Mouse (Mus musculus) neutrophil, adult 5-6 weeks (primary cell): Measurements from ENCODE around the gene Olfr603. TPM values are rescaled to one million over a fixed set of nuclear protein-coding genes. Genes with fewer than 3 reads are reported as not detected.
"Not testable (repeated sequence)": the region's sequence is repeated elsewhere in the genome, so short reads cannot be mapped to it uniquely, and the experiment has no call there.

Experiments used
- ATAC-seq: fragments of 151-379, 151-347 bp; 2 replicates; pipeline ENCODE4 v1.8.0; 2017; ENCODE audit warnings: mild to moderate bottlenecking, moderate TSS enrichment; ENCODE audit not compliant: insufficient number of reproducible peaks, poor library complexity, low FRiP score, severe bottlenecking; ENCODE audit errors: extremely low read depth
- total RNA-seq: library from RNA; stranded (forward); fragments of 200-1000 nt; gene quantifications from 2 replicates; pipeline ENCODE4 v1.2.3, GENCODE M21; 2017

Olfr603 gene
- total RNA-seq = not detected in 2 replicates

DNA sequence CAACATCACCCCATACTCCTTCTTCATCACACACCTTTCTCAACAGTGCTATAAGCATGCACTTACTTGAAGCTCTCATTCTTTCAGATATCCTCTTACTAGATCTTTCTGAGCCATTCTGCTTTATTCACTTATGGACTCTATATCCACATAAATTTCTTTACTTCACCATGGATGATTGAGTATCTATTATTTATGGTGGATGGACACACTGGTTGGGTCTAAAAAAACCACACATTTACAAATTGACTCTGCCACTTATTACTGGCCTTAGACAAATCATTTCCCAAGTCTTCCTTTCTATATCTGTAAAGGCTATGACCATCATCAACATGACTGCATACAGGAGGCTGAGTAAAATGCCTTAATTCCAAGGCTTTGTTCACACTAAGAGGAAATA is at the start of gene Olfr603:
Olfr603 (minus strand) TSS at position 101 of the 400 bp plus-strand sequence.
- ATAC-seq = no peak

DNA sequence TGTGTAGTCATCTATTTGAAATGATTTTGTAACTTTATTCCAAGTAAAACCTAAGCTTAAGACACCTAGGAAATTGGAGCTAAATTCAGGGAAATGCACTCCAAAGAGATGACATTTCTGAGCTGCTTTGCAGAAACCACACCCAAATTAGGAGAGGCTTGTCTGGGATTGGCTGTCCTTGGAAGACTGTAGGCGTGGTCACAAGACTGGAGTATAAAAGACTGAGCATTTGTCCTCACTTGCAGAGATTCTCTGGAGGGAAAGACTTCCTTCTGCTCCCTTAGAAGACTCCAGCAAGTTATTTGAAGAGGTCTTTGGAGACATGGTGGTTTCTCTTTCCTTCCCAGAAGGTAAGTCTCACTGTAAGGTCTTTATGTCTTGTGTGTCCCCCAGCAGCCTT is 28.8 kb upstream of the Olfr603 start, which contains the start of gene Usp17lc:
Usp17lc (plus strand) TSS at position 301 of the 400 bp plus-strand sequence.
- ATAC-seq = not testable (repeated sequence)

DNA sequence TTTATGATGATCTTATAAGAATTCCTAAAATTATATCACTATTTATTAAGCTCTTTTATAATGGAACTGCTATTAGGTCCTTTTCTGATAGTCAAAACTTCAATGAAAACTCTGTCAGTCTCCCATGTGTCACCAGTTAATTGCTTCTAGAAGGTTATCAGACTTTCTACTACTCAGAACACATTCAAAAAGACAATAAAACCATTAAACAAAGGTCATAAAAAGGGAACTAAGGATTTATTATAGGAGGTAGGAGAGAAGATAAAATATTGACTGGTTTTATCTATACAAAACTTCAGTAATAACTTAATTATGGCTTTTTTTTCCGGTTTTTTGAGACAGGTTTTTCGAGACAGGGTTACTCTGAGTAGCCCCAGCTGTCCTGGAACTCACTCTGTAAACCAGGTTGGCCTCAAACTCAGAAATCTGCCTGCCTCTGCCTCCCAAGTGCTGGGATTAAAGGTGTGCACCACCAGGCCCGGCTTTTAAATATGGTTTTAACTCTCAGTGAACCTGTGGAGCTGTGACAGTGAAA is 20.6 kb upstream of the Olfr603 start:
- ATAC-seq = not testable (repeated sequence)

DNA sequence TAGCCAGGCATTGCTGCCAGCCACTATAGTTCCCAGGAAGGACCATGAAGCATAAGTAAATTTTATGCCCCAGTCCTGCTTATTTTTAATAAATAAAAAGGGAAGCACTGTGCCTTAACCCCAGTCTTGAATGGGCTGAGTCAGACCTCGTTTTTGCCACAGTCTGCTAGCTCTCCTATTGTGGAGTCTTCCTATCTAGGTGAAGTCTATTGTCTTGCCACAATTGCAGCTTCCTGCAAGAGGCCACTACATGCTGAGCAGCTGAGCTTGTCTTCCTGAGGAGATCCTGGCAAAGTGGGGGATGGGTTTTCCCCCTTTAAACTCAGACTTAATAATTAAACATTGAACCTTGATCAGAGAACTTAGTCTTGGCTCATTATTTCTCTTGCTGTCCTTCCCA is 13.0 kb upstream of the Olfr603 start:
- ATAC-seq = no peak

DNA sequence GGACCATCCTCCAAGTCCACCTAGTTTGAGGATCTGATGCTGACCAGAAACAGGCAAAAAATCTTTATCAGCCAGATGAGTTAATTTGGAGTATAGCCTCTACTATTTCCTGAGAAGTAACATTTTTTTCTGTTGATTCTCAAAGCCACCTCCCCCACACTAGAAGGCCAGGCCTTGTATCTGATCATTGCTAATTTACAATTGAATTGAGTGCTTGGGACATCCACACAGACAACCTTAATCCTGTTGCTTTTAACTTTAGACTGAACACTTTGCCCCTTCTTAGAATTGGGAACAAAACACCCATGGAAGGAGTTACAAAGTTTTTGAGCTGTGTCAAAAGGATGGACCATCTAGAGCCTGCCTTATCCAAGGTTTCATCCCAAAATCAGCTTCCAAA is 11.8 kb upstream of the Olfr603 start:
- ATAC-seq = no peak

DNA sequence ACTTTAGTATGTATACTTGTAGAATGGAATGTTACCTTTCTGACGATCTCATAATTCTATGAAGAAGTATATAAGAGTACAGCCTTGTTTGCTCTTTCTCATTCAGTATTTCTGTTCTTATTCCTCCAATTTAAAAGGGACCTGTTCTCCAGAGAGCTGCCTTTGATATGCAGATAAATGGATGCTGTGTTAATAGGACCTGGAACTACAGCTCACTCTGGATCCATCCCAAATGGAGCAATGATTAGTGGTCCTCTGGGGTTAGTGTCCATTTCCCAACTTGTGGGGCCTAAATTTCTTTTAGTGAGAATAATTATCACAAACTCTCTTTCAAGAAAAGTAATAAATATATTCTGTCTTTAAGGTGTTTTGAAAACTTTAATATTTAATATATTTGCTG is 23.4 kb downstream of the Olfr603 start, which contains the start of gene Olfr601:
Olfr601 (minus strand) TSS at position 101 of the 400 bp plus-strand sequence.
- no peak for ATAC-seq

DNA sequence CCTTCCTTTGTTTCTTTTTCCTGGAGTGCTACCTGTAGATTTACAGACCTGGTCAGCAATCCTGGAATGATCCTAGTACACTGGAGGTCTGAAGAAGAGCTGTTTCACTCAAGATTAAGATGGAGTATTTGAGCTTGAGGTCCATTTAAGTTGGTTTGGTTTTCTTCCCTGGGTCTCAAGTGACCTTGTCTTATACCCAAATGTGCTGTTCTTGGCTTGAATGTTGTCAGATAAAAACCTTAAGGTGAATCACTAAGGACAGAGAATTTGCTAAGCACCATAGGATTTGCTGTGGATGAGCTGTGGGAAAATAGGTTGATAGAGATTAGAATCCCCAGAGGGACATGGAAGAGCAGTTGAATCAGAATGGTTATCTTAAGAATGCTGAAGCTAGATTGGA is 36.4 kb downstream of the Olfr603 start, which contains the start of gene Olfr600:
Olfr600 (minus strand) TSS at position 101 of the 400 bp plus-strand sequence.
- ATAC-seq = no peak

DNA sequence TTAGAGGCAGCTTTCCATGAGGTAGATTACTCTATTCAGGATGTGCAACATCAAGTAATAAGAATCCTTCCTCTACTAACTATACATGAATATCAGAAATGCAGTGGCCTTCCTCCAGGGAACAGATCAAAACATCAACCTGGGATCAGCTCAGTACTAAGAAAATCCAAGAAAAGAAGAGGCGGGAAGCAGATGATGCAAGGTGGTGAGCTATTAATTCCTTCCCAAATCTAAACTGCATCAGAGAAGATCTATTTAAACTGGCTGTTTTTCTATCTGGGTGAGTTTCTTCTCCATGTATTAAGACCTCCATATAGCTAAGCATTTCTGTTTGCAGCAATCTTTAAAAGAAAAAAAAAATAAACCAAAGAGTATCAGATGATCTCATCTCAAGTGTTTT is 50.4 kb downstream of the Olfr603 start, which contains the start of gene Olfr599:
Olfr599 (plus strand) TSS at position 301 of the 400 bp plus-strand sequence.
- ATAC-seq = no peak

Other genes starting within 250 kb of the Olfr603 start
- gene Olfr588-ps1, start 245.3 kb downstream of the Olfr603 start, total RNA-seq = not detected in 2 replicates
- not detected in 2 replicates for gene Olfr589, start 229.8 kb downstream of the Olfr603 start, total RNA-seq
- not detected in 2 replicates for gene Olfr591, start 207.8 kb downstream of the Olfr603 start, total RNA-seq
- not detected in 2 replicates for gene Olfr592, start 201.4 kb downstream of the Olfr603 start, total RNA-seq
- not detected in 2 replicates for gene Olfr593, start 174.3 kb downstream of the Olfr603 start, total RNA-seq
- not detected in 2 replicates for gene Olfr594, start 169.2 kb downstream of the Olfr603 start, total RNA-seq
- gene Usp17ld, start 133.7 kb downstream of the Olfr603 start, total RNA-seq = not detected in 2 replicates
- not detected in 2 replicates for gene Olfr596, start 80.5 kb downstream of the Olfr603 start, total RNA-seq
- not detected in 2 replicates for gene Olfr597, start 69.9 kb downstream of the Olfr603 start, total RNA-seq
- gene Olfr598, start 62.6 kb downstream of the Olfr603 start, total RNA-seq = not detected in 2 replicates
- gene Olfr599, start 50.3 kb downstream of the Olfr603 start, total RNA-seq = not detected in 2 replicates
- 0.23 TPM in 1 of 2 replicates, not detected in the other for gene Olfr600, start 36.5 kb downstream of the Olfr603 start, total RNA-seq
- not detected in 2 replicates for gene Olfr601, start 23.5 kb downstream of the Olfr603 start, total RNA-seq
- gene Usp17lc, start 28.9 kb upstream of the Olfr603 start, total RNA-seq = not detected in 2 replicates
- not detected in 2 replicates for gene Olfr605, start 59.3 kb upstream of the Olfr603 start, total RNA-seq
- not detected in 2 replicates for gene Olfr606, start 62.9 kb upstream of the Olfr603 start, total RNA-seq
- not detected in 2 replicates for gene Olfr607, start 78.0 kb upstream of the Olfr603 start, total RNA-seq
- not detected in 2 replicates for gene Olfr608, start 83.7 kb upstream of the Olfr603 start, total RNA-seq
- gene Olfr609, start 111.9 kb upstream of the Olfr603 start, total RNA-seq = 0.12 TPM in 1 of 2 replicates, not detected in the other
- not detected in 2 replicates for gene Olfr610, start 125.9 kb upstream of the Olfr603 start, total RNA-seq
- gene Olfr611, start 134.7 kb upstream of the Olfr603 start, total RNA-seq = not detected in 2 replicates
- not detected in 2 replicates for gene Olfr612, start 156.5 kb upstream of the Olfr603 start, total RNA-seq
- gene Olfr613, start 161.9 kb upstream of the Olfr603 start, total RNA-seq = not detected in 2 replicates
- gene Olfr615, start 169.9 kb upstream of the Olfr603 start, total RNA-seq = not detected in 2 replicates
- not detected in 2 replicates for gene Olfr616, start 183.0 kb upstream of the Olfr603 start, total RNA-seq
- not detected in 2 replicates for gene Olfr617, start 186.9 kb upstream of the Olfr603 start, total RNA-seq
- not detected in 2 replicates for gene Olfr618, start 203.9 kb upstream of the Olfr603 start, total RNA-seq
- not detected in 2 replicates for gene Olfr619, start 214.4 kb upstream of the Olfr603 start, total RNA-seq
- gene Olfr620, start 226.4 kb upstream of the Olfr603 start, total RNA-seq = 0.25 TPM in 1 of 2 replicates, not detected in the other